Mouse (Mus musculus): Measurements from ENCODE around the gene Map3k7.

Map3k7 gene

GRCm38 (mm10) chr4:31963354-31964193 is at the start of gene Map3k7:
Gene Map3k7, plus strand, starts transcription at chr4:31964097.
- peak; percentile 90 for DNase-seq (ENCODE audit: low read depth)

DNA sequence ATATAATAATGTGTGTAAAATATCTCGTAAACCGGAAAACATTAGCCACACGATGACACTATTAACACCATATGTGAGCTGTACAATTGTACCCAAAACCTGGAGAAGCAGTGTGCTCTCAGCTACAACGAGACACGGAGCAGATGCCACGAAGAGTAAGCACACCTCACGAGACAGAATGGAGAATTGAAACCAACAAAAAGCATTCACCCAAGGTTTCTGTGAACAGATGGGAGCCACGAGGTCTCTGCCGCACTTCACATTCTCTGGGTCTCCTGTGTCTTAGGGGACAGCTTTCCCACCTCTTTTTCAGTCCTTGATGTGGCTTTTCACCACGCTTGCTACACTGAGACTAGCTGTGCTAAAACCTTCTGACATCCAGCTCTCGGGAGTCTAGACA is 48.8 kb upstream of the Map3k7 start:
- DNase-seq (ENCODE audit: low read depth), result no peak

GRCm38 (mm10) chr4:31918717-31919116 is 45.2 kb upstream of the Map3k7 start:
- DNase-seq (ENCODE audit: low read depth), result no peak

DNA sequence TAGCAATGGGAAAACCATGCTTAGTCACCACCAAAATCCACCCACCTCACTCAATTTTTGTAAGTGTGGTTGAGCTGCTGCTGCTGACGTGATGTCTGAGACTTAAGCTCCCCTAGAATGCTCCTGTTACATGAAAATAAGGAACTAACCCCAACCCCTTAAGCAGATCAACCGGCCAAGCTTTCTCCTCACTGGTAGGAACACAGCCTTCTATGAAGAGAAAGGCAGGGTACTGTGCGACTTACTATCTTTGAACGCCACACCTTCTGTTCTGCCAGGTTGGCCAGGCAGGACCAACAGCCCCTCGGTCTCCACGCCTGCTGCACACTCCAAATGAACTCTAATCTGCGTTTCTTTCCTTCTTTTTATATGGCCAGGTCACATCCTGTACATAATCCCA is 41.7 kb upstream of the Map3k7 start:
- no peak for DNase-seq (ENCODE audit: low read depth)

GRCm38 (mm10) chr4:31923437-31923836 is 40.5 kb upstream of the Map3k7 start:
- DNase-seq (ENCODE audit: low read depth), result no peak

DNA sequence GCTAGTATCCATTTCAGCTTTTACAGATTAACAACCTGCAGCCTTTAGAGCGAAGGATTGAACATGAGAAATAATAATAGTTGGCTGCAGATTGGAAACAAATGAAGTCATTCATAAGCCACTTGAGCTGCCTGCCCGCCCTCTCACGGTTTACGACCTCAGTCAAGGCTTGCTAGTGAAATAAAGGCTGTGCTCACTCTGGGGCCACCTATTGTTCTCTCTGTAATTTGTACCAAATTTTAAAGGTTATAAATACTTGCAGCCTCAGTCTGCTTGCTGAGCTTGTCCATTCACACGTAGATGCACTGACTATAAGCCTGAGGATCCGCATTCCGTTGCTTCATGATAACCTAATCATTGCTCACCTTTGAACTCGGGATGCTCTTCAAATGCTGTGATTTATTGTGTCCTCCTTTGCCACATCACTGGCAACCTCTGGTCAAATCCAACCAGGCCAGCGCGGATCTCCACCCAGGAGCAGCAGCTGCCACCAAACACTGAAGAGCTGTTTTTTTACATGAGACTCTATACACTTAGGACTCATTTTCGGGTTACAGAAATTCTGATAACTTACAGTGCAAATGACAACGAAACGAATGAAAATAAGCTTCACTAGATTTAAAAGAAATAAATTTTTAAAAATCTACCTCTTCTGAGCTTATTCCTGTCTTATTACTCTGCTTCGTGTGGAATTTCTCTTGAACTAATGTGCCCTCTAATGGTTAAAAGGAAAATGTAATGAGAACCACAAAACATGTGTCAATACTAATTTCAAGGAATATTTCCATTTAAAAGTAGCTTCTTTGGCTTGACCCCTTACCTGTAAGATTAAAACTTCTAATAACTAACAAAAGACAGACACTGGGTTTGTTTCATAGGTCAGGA is 39.4 kb upstream of the Map3k7 start:
- no peak for DNase-seq (ENCODE audit: low read depth)

DNA sequence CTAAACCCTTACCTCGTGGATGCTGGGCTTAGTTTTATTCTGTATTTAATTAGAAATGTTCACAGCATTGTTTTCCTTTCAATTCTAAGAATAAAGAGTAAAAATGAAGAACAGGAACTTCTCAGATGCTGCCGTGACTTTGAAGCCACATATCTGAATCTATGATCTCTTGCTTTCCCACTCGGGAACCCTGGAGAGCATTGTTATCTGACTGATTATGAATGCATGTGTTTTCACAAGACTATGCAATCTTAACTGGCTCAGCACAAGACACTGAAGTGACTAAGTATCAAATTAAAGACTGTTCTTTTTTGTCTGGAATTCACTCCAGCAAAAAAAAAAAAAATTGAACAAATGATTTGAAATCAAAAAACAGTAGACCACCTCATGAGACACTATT is 30.7 kb upstream of the Map3k7 start:
- no peak for DNase-seq (ENCODE audit: low read depth)

DNA sequence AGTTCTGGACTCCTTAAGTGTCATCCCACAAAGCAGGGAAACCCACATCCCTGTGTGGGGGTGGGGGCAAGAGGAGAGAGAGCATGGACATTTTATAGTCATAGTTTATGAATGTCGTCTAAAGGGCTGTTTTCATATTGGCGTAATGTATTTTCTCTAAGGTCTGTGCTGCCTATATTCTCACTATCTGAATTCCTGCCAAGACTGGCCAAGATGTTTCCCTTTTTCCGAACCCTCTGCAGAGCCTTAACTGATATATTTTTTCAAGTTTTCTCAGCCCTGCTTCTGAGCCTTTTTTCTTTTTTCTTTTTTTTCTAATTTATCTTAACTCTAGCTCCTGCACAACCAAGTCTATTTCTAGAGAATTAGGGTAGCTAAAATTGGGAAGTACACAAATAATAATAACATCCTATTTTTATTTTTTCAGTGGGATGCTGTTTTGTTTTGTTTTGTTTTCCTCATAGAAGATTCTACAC is 28.0 kb upstream of the Map3k7 start:
- DNase-seq (ENCODE audit: low read depth), result no peak

GRCm38 (mm10) chr4:31936358-31936757 is 27.5 kb upstream of the Map3k7 start:
- DNase-seq (ENCODE audit: low read depth), result no peak

- no peak for DNase-seq (ENCODE audit: low read depth)
These were observed 27.0 kb upstream of the Map3k7 start for GRCm38 (mm10) chr4:31936911-31937375.

GRCm38 (mm10) chr4:31937376-31938281 is 26.3 kb upstream of the Map3k7 start:
- no peak for DNase-seq (ENCODE audit: low read depth)

DNA sequence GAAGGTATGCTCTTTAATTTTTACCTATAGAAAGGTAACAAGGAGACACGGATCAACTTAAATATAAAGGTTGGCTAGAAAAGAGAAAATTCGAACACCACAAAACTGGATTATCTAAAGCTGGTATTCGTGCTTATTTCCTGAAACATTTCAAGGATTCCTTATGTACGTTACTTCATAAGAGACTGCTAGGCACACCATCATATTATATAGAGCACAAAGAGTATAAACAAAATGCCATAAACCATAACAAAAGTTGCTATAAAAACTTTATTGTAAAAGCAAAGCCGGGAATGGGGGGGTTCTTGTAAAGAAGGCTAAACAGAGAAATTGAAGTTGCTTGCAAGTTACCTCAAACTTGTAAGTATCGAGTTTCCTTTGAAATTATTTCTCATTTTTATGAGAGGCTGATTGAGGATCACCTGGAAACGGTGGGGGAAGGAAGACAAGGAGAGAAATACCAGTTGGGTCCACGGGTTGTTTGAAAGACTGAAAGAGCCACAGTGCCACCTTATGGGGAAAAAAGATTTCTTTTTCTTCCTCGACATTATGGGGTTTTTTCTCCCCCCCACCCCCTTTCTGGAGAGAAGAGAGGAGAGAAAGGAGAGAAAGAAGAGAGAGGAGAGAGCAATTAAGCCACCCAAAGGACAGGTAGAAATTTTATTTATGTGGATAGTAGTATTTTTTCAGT is 25.3 kb upstream of the Map3k7 start:
- DNase-seq (ENCODE audit: low read depth), result no peak

DNA sequence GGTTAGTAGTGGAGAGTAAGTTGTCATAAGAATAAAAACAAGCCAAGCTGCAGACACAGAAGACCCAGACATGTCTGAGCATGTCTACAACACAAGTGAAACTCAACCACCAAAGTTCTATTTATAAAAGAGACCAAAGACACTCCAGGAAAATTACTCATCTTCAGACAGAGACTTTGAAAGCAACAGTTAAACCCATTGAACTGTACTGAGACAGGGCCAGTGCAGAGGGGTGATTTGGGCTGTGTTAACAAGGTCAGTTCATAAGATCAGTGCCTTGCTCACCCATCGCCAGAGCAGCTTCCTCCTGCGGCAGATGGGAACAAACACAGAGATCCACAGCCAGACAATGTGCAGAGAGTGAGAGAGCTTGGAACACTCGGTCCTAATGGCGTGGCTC is 22.3 kb upstream of the Map3k7 start:
- DNase-seq (ENCODE audit: low read depth), result peak; percentile 35

GRCm38 (mm10) chr4:31943045-31943444 is 20.9 kb upstream of the Map3k7 start:
- DNase-seq (ENCODE audit: low read depth), result no peak

DNA sequence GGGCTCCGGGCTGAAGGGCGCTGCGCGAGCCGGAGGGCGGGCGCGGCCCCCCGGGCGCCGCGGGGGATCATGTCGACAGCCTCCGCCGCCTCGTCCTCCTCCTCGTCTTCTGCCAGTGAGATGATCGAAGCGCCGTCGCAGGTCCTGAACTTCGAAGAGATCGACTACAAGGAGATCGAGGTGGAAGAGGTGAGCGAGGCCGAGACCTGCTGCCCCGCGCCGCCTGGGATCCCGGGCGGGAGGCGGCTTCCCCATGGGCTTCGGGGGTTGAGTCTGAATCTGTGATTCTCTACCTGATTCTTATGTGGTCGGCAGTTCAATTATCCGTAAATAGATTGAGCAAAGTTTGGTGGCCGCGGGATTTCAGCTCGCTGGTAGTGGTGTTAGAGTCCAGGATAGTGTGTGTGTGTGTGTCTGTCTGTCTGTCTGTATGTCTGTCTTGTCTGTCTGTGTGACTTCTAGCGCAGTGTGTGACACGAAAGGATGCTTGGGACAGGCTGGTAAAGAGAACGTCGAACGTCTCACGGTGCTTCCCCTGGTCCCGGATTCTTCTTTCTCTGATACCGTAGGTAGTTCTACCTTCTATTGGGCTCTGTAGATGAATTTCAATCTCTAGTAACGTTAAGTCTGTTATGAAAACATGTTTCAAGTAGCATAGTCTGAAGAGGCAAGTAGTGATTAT is 438 bp downstream of the Map3k7 start:
- no peak for DNase-seq (ENCODE audit: low read depth)

- DNase-seq (ENCODE audit: low read depth), result no peak
These were observed 1.3 kb downstream of the Map3k7 start for GRCm38 (mm10) chr4:31965208-31965607.

DNA sequence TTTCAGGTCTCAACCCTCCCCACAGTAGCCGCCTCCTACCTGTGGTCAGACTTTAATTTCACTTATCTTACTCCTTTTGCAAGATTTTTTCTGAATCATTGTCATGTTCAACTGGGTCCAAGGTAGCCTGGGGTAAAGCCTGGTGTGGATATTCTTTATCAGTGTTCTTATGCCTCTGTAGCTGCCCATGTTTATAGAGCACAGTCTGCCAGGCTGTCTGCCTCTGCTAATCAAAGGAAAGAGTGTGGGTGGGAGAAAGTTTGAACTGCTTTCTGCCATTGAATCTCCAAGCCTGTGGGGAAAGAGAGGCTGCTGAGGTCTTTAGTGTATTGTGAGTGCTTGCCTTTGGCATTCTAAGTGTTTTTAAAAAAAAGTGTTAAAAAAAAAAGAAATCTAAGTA is 7.5 kb downstream of the Map3k7 start:
- no peak for DNase-seq (ENCODE audit: low read depth)

DNA sequence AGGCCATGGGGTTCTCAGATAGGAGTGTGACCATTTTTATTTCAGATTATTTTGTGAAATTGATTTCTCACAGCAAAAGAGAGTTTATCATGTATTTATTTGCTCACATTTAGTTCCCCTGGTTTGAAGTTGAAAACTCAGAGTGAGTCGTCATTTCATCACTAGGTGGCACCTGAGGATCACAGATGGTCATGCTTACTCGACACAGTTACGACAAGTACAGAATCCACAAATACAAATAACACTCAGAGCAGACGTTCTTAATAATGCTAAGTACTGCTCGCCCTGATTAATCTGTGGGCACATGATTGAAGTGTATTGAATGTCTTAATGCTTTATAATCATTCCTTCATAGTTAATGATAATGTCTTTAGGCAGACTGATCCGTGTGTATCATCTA is 8.3 kb downstream of the Map3k7 start:
- DNase-seq (ENCODE audit: low read depth), result no peak

DNA sequence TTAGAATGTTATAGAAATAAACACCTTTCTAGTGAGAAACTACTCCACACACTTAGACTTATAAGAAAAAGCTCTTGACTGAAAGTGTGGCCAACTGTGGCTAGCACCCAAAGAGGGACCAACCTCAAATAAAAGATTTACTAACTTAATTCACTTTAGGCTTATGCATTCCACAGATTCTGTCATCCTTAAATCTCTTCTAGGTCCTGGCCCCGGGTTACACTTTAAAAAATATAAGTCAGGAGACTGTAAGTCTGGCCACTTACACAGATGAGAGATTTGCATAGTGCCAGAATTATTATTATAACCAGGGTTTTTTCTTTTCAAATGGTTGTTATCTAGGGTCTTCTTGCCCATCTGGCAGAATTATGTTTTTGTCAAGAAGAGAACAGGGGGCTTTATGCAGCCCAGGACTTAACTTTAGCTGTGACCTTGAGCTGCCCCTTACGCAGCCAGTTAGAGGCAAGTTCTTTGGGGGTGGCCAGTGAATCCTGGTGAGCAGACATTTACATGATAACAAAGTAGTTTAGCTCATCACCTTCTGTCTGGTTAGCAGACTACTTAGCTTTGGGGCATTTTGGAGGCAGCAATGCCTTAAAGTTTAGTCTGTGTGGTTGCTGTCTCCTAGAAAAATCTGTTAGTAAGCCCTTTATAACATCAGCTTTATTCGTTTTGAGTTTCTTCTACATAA is 11.5 kb downstream of the Map3k7 start:
- no peak for DNase-seq (ENCODE audit: low read depth)

- no peak for DNase-seq (ENCODE audit: low read depth)
These were observed 18.0 kb downstream of the Map3k7 start for GRCm38 (mm10) chr4:31981863-31982262.
